Mouse (Mus musculus): ENCODE results near the gene Pdpr. TPM values are rescaled to one million over a fixed set of nuclear protein-coding genes. Genes with fewer than 3 reads are reported as not detected.
A peak's percentile ranks its signal among the peaks of the same experiment; 100 is the strongest.
"Not testable (repeated sequence)": the region's sequence is repeated elsewhere in the genome, so short reads cannot be mapped to it uniquely, and the experiment has no call there.

Pdpr gene
- polyA plus RNA-seq, 1 experiment from 2014 or later = 8.5 TPM

GRCm38 (mm10) chr8:111130756-111131155, 36.3 kb downstream of the Pdpr start:
- H3K36me3 ChIP-seq (ENCODE audit: control insufficient read depth, insufficient read depth, low read length) = peaks cover 4% of the 10 kb centered on the region; the same call in 1 of the 2 replicates
- H3K9me3 ChIP-seq (ENCODE audit: control insufficient read depth, low read length) = no peaks in the 10 kb centered on the region
- DNase-seq (ENCODE audit: low spot score) (no peak), ATAC-seq (replicated peaks; ENCODE audit: low FRiP score) (no peak)
- H3K4me3 ChIP-seq (ENCODE audit: low read depth, low read length) = no peak overlapping the region
- H3K4me2 ChIP-seq (ENCODE audit: low read depth, low read length, severe bottlenecking) = no peak overlapping the region
- no peaks in the 10 kb centered on the region for H3K27me3 ChIP-seq (ENCODE audit: control insufficient read depth, insufficient read depth, low read length)
- H3K27ac ChIP-seq (ENCODE audit: low read depth, low read length) = no peak overlapping the region
- H3K4me1 ChIP-seq (replicated peaks; ENCODE audit: control insufficient read depth, insufficient read depth, low read length) = no peaks in the 10 kb centered on the region
- 91% methylated on average over 2 of the region's 2 CpGs for WGBS
- H3K9ac ChIP-seq (ENCODE audit: low read length) = no peak overlapping the region

DNA sequence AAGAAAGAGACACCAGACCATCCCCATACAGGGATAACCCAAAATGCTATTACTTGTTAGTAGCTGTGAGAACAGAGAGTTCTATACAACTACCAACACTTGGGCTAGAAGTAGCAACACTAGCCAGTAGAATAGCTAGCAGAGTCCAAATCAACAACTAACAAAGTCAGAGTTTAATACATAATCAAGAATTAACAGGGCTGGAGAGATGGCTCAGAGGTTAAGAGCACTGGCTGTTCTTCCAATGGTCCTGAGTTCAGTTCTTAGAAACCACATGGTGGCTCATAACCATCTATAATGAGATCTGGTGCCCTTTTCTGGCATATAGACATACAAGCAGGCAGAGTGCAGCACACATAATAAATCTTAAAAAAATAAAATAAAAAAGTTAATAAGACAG, 48.1 kb downstream of the Pdpr start:
- DNase-seq (ENCODE audit: low spot score) (no peak), ATAC-seq (replicated peaks; ENCODE audit: low FRiP score) (no peak)
- H3K27ac ChIP-seq (ENCODE audit: low read depth, low read length) = no peak overlapping the region
- H3K27me3 ChIP-seq (ENCODE audit: control insufficient read depth, insufficient read depth, low read length) = no peaks in the 10 kb centered on the region
- H3K9ac ChIP-seq (ENCODE audit: low read length) = no peak overlapping the region
- no peaks in the 10 kb centered on the region; the same call in 1 of the 2 replicates for H3K4me1 ChIP-seq (replicated peaks; ENCODE audit: control insufficient read depth, insufficient read depth, low read length)
- no peak overlapping the region for H3K4me3 ChIP-seq (ENCODE audit: low read depth, low read length)
- H3K9me3 ChIP-seq (ENCODE audit: control insufficient read depth, low read length) = no peaks in the 10 kb centered on the region
- no peak overlapping the region for H3K4me2 ChIP-seq (ENCODE audit: low read depth, low read length, severe bottlenecking)
- no peaks in the 10 kb centered on the region for H3K36me3 ChIP-seq (ENCODE audit: control insufficient read depth, insufficient read depth, low read length)

GRCm38 (mm10) chr8:111144901-111145459, 50.5 kb downstream of the Pdpr start:
- not testable (repeated sequence) for H3K36me3 ChIP-seq (ENCODE audit: control insufficient read depth, insufficient read depth, low read length); H3K27me3 ChIP-seq (ENCODE audit: control insufficient read depth, insufficient read depth, low read length); H3K4me1 ChIP-seq (replicated peaks; ENCODE audit: control insufficient read depth, insufficient read depth, low read length); H3K9me3 ChIP-seq (ENCODE audit: control insufficient read depth, low read length); H3K27ac ChIP-seq (ENCODE audit: low read depth, low read length)
- peak overlapping the region; percentile 65 for H3K4me2 ChIP-seq (ENCODE audit: low read depth, low read length, severe bottlenecking)
- WGBS = under 1% methylated on average over 51 of the region's 63 CpGs
- peak; percentile 58 for DNase-seq (ENCODE audit: low spot score)
- H3K9ac ChIP-seq (ENCODE audit: low read length) = peak overlapping the region; percentile 50
- peak overlapping the region; percentile 59 for H3K4me3 ChIP-seq (ENCODE audit: low read depth, low read length)
- ATAC-seq (replicated peaks; ENCODE audit: low FRiP score) = peak; percentile 78

GRCm38 (mm10) chr8:111145460-111146012, 51.1 kb downstream of the Pdpr start:
- Histone ChIP-seq H3K4me3 (ENCODE audit: low read depth, low read length) (peak overlapping the region; percentile 59), H3K4me2 (ENCODE audit: low read depth, low read length, severe bottlenecking) (peak overlapping the region; percentile 90), H3K9ac (ENCODE audit: low read length) (peak overlapping the region; percentile 50)
- H3K36me3 ChIP-seq (ENCODE audit: control insufficient read depth, insufficient read depth, low read length); H3K27me3 ChIP-seq (ENCODE audit: control insufficient read depth, insufficient read depth, low read length); H3K9me3 ChIP-seq (ENCODE audit: control insufficient read depth, low read length); H3K27ac ChIP-seq (ENCODE audit: low read depth, low read length); H3K4me1 ChIP-seq (replicated peaks; ENCODE audit: control insufficient read depth, insufficient read depth, low read length): not testable (repeated sequence)
- DNase-seq (ENCODE audit: low spot score) (peak; percentile 95), ATAC-seq (replicated peaks; ENCODE audit: low FRiP score) (peak; percentile 94)
- WGBS = 0% methylated on average over 51 of the region's 74 CpGs

- H3K4me3 ChIP-seq (ENCODE audit: low read depth, low read length) = no peak overlapping the region
- no peak for ATAC-seq (replicated peaks; ENCODE audit: low FRiP score)
- H3K27me3 ChIP-seq (ENCODE audit: control insufficient read depth, insufficient read depth, low read length) = no peaks in the 10 kb centered on the region
Observed at GRCm38 (mm10) chr8:111155721-111156436, 61.4 kb downstream of the Pdpr start.

DNA sequence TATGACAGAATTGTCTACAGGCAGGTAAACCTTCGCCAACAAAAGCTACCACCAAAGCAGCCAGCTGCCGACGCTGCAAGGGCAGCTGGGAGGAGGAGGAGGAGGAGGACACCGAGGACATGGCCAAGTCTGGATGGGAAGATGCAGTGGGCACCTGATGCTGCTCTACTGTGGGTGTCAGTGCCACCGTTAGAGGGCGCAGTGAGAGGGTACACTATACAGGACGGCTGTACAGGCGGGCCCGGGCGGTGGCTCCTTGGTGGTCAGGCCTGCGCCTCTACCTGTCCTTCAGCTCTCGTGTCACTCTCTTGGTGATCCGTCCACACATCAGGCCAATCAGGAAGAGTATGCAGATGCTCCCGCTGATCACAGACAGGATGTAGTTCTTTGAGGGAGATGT, 63.2 kb downstream of the Pdpr start:
- H3K4me2 ChIP-seq (ENCODE audit: low read depth, low read length, severe bottlenecking) = no peak overlapping the region
- H3K9me3 ChIP-seq (ENCODE audit: control insufficient read depth, low read length) = no peaks in the 10 kb centered on the region
- H3K4me1 ChIP-seq (replicated peaks; ENCODE audit: control insufficient read depth, insufficient read depth, low read length) = no peaks in the 10 kb centered on the region
- 46% methylated on average over 14 of the region's 14 CpGs for WGBS
- H3K4me3 ChIP-seq (ENCODE audit: low read depth, low read length) = no peak overlapping the region
- ATAC-seq (replicated peaks; ENCODE audit: low FRiP score) (0 out of 2 replicates have a peak, but pooled peaks have one; percentile 55), DNase-seq (ENCODE audit: low spot score) (peak; percentile 82)
- H3K9ac ChIP-seq (ENCODE audit: low read length) = no peak overlapping the region
- H3K36me3 ChIP-seq (ENCODE audit: control insufficient read depth, insufficient read depth, low read length) = peaks cover 8% of the 10 kb centered on the region
- no peak overlapping the region for H3K27ac ChIP-seq (ENCODE audit: low read depth, low read length)
- no peaks in the 10 kb centered on the region for H3K27me3 ChIP-seq (ENCODE audit: control insufficient read depth, insufficient read depth, low read length)

More at GRCm38 (mm10) chr8:111155721-111156436, 61.4 kb downstream of the Pdpr start:
- no peaks in the 10 kb centered on the region for H3K9me3 ChIP-seq (ENCODE audit: control insufficient read depth, low read length)
- DNase-seq (ENCODE audit: low spot score) = no peak
- no peaks in the 10 kb centered on the region for H3K4me1 ChIP-seq (replicated peaks; ENCODE audit: control insufficient read depth, insufficient read depth, low read length)
- H3K9ac ChIP-seq (ENCODE audit: low read length) = no peak overlapping the region
- no peak overlapping the region for H3K4me2 ChIP-seq (ENCODE audit: low read depth, low read length, severe bottlenecking)
- peaks cover 3% of the 10 kb centered on the region for H3K36me3 ChIP-seq (ENCODE audit: control insufficient read depth, insufficient read depth, low read length)
- H3K27ac ChIP-seq (ENCODE audit: low read depth, low read length) = no peak overlapping the region
- WGBS = 96% methylated on average over 8 of the region's 8 CpGs

DNA sequence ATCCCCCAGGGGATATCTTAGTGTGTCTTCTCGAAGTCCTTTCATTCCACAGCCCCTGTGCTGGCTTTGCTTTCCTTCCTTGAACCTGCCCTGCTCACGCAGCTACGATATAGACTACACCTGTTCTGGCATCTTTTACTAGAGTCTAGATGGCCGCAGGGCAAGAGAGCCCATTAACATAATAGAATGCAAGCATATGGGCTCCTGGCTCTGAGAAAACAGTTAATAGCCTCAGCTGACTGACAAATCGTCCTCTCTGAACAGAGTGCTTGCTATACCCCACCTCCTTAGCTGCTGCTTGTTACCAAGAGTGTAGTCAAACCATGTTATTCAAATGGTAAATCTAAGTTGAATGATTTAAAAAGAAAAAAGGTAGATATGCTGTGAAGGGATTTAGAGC, 77.2 kb downstream of the Pdpr start:
- ATAC-seq (replicated peaks; ENCODE audit: low FRiP score) (no peak), DNase-seq (ENCODE audit: low spot score) (no peak)
- Histone ChIP-seq H3K36me3 (ENCODE audit: control insufficient read depth, insufficient read depth, low read length) (no peaks in the 10 kb centered on the region; the same call in 1 of the 2 replicates), H3K4me1 (replicated peaks; ENCODE audit: control insufficient read depth, insufficient read depth, low read length) (no peaks in the 10 kb centered on the region), H3K9me3 (ENCODE audit: control insufficient read depth, low read length) (no peaks in the 10 kb centered on the region), H3K4me3 (ENCODE audit: low read depth, low read length) (no peak overlapping the region), H3K27me3 (ENCODE audit: control insufficient read depth, insufficient read depth, low read length) (no peaks in the 10 kb centered on the region), H3K9ac (ENCODE audit: low read length) (no peak overlapping the region), H3K27ac (ENCODE audit: low read depth, low read length) (no peak overlapping the region), H3K4me2 (ENCODE audit: low read depth, low read length, severe bottlenecking) (no peak overlapping the region)
- WGBS = 89% methylated on average over 5 of the region's 5 CpGs

DNA sequence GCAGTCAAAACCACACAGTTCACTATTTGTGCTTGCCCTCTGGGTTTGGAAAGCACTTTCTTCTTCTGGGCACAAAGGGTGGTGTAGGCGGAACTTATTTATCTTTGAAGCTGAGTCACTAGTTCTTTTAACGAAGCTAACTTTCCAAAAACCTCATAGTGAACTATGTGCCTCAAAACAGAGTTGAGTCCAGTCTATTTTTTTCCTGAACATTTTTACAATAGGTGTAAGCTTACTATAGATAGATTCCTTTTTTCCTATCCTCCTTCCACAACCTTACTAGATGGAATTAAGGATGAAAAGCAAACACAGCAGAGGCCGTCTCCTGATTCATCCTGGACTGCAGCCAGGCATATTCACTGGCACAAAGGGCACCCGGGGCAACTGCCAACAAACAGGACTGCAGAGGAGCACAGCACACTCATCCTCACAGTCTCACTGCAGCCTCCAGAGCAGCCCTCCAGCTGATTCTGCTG, 91.1 kb downstream of the Pdpr start:
- H3K36me3 ChIP-seq (ENCODE audit: control insufficient read depth, insufficient read depth, low read length) = 0 out of 2 replicates have a peak, but pooled peaks cover 3% of the 10 kb centered on the region
- ATAC-seq (replicated peaks; ENCODE audit: low FRiP score) = no peak
- WGBS = 82% methylated on average over 4 of the region's 4 CpGs

More for the DNA sequence above, 91.1 kb downstream of the Pdpr start:
- Histone ChIP-seq H3K4me1 (replicated peaks; ENCODE audit: control insufficient read depth, insufficient read depth, low read length) (no peaks in the 10 kb centered on the region), H3K4me2 (ENCODE audit: low read depth, low read length, severe bottlenecking) (no peak overlapping the region), H3K27me3 (ENCODE audit: control insufficient read depth, insufficient read depth, low read length) (no peaks in the 10 kb centered on the region), H3K9me3 (ENCODE audit: control insufficient read depth, low read length) (no peaks in the 10 kb centered on the region), H3K4me3 (ENCODE audit: low read depth, low read length) (no peak overlapping the region), H3K9ac (ENCODE audit: low read length) (no peak overlapping the region), H3K27ac (ENCODE audit: low read depth, low read length) (no peak overlapping the region)
- DNase-seq (ENCODE audit: low spot score) = no peak
